Mouse (Mus musculus): Measurements from ENCODE around the gene Eps8.

DNA sequence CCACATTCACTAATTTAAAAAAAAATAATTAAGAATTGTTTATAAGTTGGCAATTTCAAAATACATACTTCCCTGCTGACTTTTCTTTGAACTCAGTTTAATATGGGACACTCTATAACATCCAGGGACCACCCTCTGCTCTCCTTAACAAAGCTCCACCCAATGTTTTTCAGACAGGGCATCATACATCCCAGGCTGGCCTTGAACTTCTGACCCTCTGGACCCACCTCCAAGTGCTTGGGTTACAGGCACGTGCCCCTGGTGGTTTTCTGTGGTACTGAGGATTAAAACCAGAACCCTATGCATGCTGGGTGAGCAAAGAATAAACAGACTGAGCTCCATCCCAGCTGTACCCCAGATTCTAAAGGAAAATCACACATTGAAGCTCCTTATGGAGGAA, 150.6 kb downstream of the Eps8 start:
- no peak for TF ChIP-seq CTCF (IDR thresholded peaks at IDR 0.05; ENCODE audit: extremely low read depth, insufficient read depth, low read length)
- no peak for TF ChIP-seq POLR2A (IDR thresholded peaks at IDR 0.05; ENCODE audit: extremely low read depth, insufficient read depth, low read length)

All from cortical plate, adult 2 months (tissue).